Mouse (Mus musculus): Measurements from ENCODE around the gene Mapk12. TPM values are rescaled to one million over a fixed set of nuclear protein-coding genes. Genes with fewer than 3 reads are reported as not detected.

Mapk12 gene
- polyA plus RNA-seq, 1 experiment, result not detected

DNA sequence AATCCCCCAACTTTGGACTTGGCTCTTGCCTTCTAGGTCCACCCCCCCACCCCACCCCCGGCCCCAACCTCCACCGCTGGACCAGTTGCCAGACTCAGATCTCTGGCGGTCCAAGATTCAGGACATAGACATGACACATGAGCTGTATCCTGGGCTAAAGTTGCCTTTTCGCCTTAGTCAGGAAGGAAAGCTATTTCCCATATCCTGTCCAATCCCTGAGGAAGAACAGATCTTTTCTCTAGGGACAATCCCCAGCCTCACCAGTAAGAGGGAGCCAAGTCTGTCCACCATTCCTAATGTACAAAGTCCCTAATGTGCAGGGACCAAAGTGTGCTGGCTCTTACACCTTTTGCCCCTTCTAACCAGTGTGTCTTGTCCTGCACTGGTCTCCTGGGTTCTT lies 1.4 kb upstream of the Mapk12 start:
- H3K9me3 ChIP-seq, result peaks cover 10% of the 10 kb centered on the region
- H3K27me3 ChIP-seq (replicated peaks), result peaks cover 99% of the 10 kb centered on the region
- TF ChIP-seq FLI1 (IDR thresholded peaks at IDR 0.05; ENCODE audit: low read length), result no peak
- no peak for TF ChIP-seq GATA1 (IDR thresholded peaks at IDR 0.05; ENCODE audit: borderline replicate concordance, low read length)
- H3K4me1 ChIP-seq, result peaks cover 42% of the 10 kb centered on the region
- H3K4me3 ChIP-seq (replicated peaks), result no peak overlapping the region
- H3K36me3 ChIP-seq (replicated peaks; ENCODE audit: low read length), result no peaks in the 10 kb centered on the region

DNA sequence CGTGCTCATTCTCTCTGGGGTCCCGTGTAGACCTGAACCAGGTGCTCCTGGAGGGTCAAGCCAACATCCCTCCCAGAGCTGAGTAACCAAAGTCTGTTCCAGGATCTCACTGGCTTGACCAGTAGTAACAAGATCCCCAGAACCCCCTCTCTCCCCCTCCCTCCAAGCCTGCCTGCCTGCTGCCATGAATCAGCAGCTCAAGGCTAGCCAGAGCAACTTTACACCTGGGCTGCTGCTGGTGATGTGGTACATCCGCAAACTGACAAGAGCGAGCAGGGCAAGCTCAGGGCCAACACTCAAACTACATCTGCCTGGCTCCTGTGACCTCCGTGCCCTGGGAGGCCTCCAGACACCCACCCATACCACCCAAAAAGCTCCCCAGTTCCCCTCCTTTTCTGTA lies 940 bp upstream of the Mapk12 start:
- TF ChIP-seq GATA1 (IDR thresholded peaks at IDR 0.05; ENCODE audit: borderline replicate concordance, low read length) (no peak), FLI1 (IDR thresholded peaks at IDR 0.05; ENCODE audit: low read length) (no peak)
- Histone ChIP-seq H3K4me3 (replicated peaks) (no peak overlapping the region), H3K27me3 (replicated peaks) (peaks cover 99% of the 10 kb centered on the region)

DNA sequence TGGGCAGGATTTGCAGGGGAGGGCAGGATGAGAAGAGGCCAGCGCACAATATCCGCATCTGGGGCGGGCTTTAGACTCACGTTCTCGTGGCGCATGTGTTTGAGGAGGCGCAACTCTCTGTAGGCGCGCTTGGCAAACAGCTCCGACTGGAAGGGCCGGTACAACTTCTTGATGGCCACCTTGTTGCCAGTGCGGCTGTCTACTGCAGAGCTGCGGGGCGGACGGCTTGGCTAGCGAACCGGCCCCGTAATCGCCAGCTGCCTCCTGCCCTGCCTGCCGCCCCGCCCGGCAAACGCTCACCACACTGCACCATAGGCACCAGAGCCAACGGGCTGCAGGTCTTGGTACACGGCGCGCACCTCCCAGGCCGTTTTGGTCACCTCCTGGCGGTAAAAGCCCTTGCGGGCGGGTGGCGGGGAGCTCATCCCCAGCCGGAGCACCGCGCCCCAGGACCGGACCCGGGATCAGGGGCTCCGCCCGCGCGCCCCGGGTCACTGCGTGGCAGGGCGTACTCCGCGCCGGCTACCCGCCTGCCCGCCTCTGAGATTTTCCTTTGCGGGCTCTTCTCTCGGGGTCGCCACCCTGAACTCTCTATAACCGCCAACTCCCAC lies 350 bp downstream of the Mapk12 start:
- TF ChIP-seq FLI1 (IDR thresholded peaks at IDR 0.05; ENCODE audit: low read length), result no peak
- no peak for TF ChIP-seq GATA1 (IDR thresholded peaks at IDR 0.05; ENCODE audit: borderline replicate concordance, low read length)
- Histone ChIP-seq H3K27me3 (replicated peaks) (peaks cover 99% of the 10 kb centered on the region), H3K36me3 (replicated peaks; ENCODE audit: low read length) (no peaks in the 10 kb centered on the region), H3K4me3 (replicated peaks) (peak overlapping the region; percentile 52), H3K4me1 (peaks cover 25% of the 10 kb centered on the region), H3K9me3 (0 out of 2 replicates have a peak, but pooled peaks cover 2% of the 10 kb centered on the region)

More for the DNA sequence above, 940 bp upstream of the Mapk12 start:
- Histone ChIP-seq H3K36me3 (replicated peaks; ENCODE audit: low read length) (no peaks in the 10 kb centered on the region), H3K4me1 (peaks cover 38% of the 10 kb centered on the region), H3K9me3 (peaks cover 10% of the 10 kb centered on the region)

DNA sequence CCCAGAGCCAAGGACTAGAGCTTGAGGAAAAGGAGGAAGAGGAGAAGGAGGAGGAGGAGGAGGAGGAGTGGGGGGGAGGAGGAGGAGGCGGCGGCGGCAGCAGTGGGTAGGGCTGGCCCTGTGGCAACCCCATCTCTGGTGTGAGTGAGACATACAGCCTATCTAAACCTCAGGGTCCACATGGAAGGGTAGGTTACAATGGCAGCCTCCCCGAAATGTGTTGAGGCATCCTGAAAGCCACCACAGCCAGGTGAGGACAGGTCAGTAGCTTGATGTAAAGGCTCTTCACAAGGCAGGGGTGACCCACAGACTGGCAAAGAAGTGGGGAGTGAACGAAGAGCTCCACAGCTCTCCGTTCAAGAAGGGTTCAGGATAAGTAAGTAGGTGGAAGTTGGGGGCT lies 2.0 kb downstream of the Mapk12 start:
- Histone ChIP-seq H3K4me1 (peaks cover 20% of the 10 kb centered on the region), H3K36me3 (replicated peaks; ENCODE audit: low read length) (no peaks in the 10 kb centered on the region), H3K27me3 (replicated peaks) (peaks cover 91% of the 10 kb centered on the region), H3K9me3 (peaks cover 4% of the 10 kb centered on the region; the same call in 1 of the 2 replicates), H3K4me3 (replicated peaks) (no peak overlapping the region)
- TF ChIP-seq FLI1 (IDR thresholded peaks at IDR 0.05; ENCODE audit: low read length), result no peak

DNA sequence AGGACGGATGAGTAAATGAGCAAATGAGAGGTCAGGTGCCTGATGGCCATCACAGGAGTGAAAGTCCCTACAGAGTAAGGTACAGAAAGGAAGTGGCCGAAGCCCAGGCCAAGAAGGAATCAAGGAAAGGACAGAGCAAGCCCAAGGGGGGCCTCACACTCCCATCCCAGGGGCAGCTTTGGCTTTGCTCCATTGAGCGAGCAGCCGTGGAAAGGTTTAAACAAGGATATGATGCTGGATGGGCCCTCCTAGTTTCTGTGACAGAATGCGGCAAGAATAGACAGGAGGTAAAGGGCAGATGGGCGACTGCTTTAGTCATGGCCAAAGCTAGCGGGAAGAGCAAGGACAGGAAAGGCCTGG lies 2.5 kb downstream of the Mapk12 start:
- Histone ChIP-seq H3K36me3 (replicated peaks; ENCODE audit: low read length) (no peaks in the 10 kb centered on the region), H3K27me3 (replicated peaks) (peaks cover 89% of the 10 kb centered on the region), H3K4me1 (peaks cover 18% of the 10 kb centered on the region), H3K9me3 (peaks cover 4% of the 10 kb centered on the region; the same call in 1 of the 2 replicates), H3K4me3 (replicated peaks) (no peak overlapping the region)
- no peak for TF ChIP-seq GATA1 (IDR thresholded peaks at IDR 0.05; ENCODE audit: borderline replicate concordance, low read length)
- TF ChIP-seq FLI1 (IDR thresholded peaks at IDR 0.05; ENCODE audit: low read length), result no peak

DNA sequence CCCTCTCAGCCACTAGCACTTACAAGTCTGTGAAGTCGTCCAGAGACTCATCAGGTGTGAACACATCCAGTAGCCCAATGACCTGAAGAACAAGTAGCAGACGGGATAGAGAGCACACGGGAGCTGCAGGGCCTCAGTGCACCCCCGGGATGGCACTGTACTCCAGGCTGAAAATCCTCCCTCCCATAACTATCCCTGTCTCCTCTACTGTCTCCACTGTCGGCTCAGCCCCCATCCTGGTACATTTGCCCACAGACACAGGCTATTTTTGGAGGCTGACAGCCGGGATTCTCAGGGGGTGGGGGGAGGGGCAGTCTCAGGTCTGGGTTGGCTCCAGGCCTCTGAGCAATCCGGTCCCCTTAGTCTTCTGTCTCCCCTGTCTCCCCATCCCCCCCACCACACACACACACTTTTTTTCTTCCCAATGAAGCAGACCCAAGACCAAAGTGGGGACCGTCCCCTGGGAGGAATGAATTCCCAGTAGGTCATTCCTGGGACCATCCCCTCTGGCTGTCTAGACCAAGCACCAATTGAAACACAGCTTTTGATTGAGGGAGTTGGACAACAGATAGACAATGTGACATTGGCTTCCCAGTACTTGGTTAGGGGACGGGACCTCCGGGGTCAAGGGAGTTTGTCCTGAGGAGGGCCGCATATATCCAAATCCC lies 3.0 kb downstream of the Mapk12 start:
- Histone ChIP-seq H3K9me3 (peaks cover 7% of the 10 kb centered on the region; the same call in 1 of the 2 replicates), H3K4me3 (replicated peaks) (no peak overlapping the region), H3K4me1 (peaks cover 16% of the 10 kb centered on the region), H3K27me3 (replicated peaks) (peaks cover 89% of the 10 kb centered on the region), H3K36me3 (replicated peaks; ENCODE audit: low read length) (no peaks in the 10 kb centered on the region)
- TF ChIP-seq FLI1 (IDR thresholded peaks at IDR 0.05; ENCODE audit: low read length) (no peak), GATA1 (IDR thresholded peaks at IDR 0.05; ENCODE audit: borderline replicate concordance, low read length) (no peak)

DNA sequence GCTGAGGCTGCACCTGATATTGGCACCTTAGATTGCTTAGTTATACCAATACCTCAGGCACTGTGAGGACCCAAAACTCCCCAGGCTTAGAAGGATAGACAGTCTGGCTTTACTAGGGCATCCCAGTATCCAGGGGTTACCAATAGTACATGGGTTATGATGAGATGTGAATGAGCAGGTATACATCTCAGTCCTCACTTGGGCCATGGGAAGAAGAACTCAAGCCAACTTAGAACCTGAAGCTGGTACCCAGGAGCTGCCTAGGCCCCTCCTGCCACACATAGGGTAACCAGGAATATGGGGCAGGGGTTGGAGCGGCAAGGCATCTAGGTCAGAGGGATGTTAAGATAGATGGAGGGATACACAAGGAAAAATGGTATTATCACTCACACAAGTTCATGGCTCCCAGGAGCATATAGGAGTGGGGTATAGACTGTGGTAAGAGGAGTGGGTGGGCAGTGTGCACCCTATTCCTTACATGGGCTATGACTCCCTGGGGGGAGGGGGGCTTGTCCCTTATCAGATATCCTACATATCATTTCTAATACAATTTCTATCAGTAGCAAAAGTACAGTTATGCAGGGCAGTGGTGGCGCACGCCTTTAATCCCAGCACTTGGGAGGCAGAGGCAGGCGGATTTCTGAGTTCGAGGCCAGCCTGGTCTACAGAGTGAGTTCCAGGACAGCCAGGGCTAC lies 3.9 kb downstream of the Mapk12 start:
- peaks cover 23% of the 10 kb centered on the region for H3K4me1 ChIP-seq
- no peaks in the 10 kb centered on the region for H3K36me3 ChIP-seq (replicated peaks; ENCODE audit: low read length)
- H3K27me3 ChIP-seq (replicated peaks), result peaks cover 89% of the 10 kb centered on the region
- H3K9me3 ChIP-seq, result peaks cover 9% of the 10 kb centered on the region; the same call in 1 of the 2 replicates
- TF ChIP-seq FLI1 (IDR thresholded peaks at IDR 0.05; ENCODE audit: low read length) (no peak), GATA1 (IDR thresholded peaks at IDR 0.05; ENCODE audit: borderline replicate concordance, low read length) (no peak)
- H3K4me3 ChIP-seq (replicated peaks), result no peak overlapping the region

DNA sequence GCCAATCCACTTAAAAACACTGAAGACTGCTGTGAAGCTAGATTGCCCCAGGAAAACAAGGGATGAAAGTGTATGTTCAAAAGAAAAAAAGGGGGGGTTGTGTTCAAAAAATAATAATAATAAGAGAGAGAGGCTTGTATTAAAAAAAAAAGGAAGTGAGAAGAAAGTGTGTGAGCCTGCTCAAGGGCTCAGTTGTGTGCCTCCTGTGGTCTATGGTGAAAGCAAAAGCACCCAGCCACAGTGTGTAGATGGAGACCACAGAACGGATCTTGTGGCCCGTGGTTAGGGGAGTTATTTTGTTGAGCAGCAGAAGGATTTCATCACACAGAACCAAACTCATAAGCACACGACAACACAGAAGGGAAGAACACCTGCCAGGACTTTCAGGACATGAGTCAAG lies 9.2 kb downstream of the Mapk12 start:
- Histone ChIP-seq H3K4me1 (peaks cover 53% of the 10 kb centered on the region), H3K36me3 (replicated peaks; ENCODE audit: low read length) (peaks cover 5% of the 10 kb centered on the region), H3K4me3 (replicated peaks) (no peak overlapping the region), H3K27me3 (replicated peaks) (peaks cover 57% of the 10 kb centered on the region), H3K9me3 (peaks cover 9% of the 10 kb centered on the region; the same call in 1 of the 2 replicates)
- TF ChIP-seq GATA1 (IDR thresholded peaks at IDR 0.05; ENCODE audit: borderline replicate concordance, low read length), result no peak
- no peak for TF ChIP-seq FLI1 (IDR thresholded peaks at IDR 0.05; ENCODE audit: low read length)

DNA sequence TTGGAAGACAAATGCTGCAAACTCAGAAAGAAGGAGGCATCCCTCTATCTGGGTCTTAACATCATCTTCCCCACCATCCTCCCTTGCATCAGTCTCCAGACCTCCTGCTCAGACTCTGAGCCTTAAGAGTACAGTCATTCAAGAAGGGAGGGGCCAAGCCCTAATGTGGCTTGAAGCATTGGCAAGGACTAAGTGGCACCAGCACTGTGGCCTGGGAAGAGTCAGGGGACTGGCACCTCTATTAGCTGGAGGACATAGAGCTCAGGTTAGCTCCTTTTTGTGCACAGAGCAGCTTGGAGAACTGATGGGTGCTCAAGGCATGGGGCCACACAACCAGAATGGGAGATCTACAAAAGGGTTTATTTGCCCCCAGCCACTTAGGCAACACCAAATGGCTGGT lies 10.3 kb downstream of the Mapk12 start:
- H3K4me1 ChIP-seq, result peaks cover 53% of the 10 kb centered on the region
- H3K27me3 ChIP-seq (replicated peaks), result peaks cover 46% of the 10 kb centered on the region
- TF ChIP-seq FLI1 (IDR thresholded peaks at IDR 0.05; ENCODE audit: low read length) (no peak), GATA1 (IDR thresholded peaks at IDR 0.05; ENCODE audit: borderline replicate concordance, low read length) (no peak)
- peaks cover 9% of the 10 kb centered on the region; the same call in 1 of the 2 replicates for H3K9me3 ChIP-seq
- peaks cover 14% of the 10 kb centered on the region for H3K36me3 ChIP-seq (replicated peaks; ENCODE audit: low read length)
- H3K4me3 ChIP-seq (replicated peaks), result no peak overlapping the region
